Mouse (Mus musculus) G1E (cell line): ENCODE data around the gene Pbx4. TPM values are rescaled to one million over a fixed set of nuclear protein-coding genes. Genes with fewer than 3 reads are reported as not detected.

Experiments
- ATAC-seq: 2 replicates; pipeline ENCODE4 v1.8.0; 2016; ENCODE audit warnings: mild to moderate bottlenecking; ENCODE audit not compliant: insufficient number of reproducible peaks, poor library complexity, low FRiP score, severe bottlenecking; ENCODE audit errors: extremely low read depth
- DNase-seq: peaks from one replicate; pipeline ENCODE4 v3.0.0; 2012; ENCODE audit warnings: low spot score
- H3K27me3 ChIP-seq: 2 replicates; pipeline ENCODE4 v1.6.1; 2012; ENCODE audit warnings: mild to moderate bottlenecking, low read length, inconsistent platforms; ENCODE audit not compliant: insufficient read depth
- H3K36me3 ChIP-seq: replicated peaks from 2 replicates; pipeline ENCODE3; 2012; ENCODE audit warnings: mild to moderate bottlenecking, inconsistent platforms
- H3K4me1 ChIP-seq: 2 replicates; pipeline ENCODE4 v1.6.1; 2012; ENCODE audit warnings: low read depth, low read length, inconsistent platforms, mixed read lengths; ENCODE audit not compliant: insufficient read depth
- H3K4me3 ChIP-seq: 2 replicates; pipeline ENCODE4 v1.5.1; 2012; ENCODE audit warnings: low read depth, mild to moderate bottlenecking, inconsistent platforms, low read length, moderate library complexity, mixed read lengths
- H3K9me3 ChIP-seq: replicated peaks from 2 replicates; pipeline ENCODE4 v1.6.1; 2012; ENCODE audit warnings: inconsistent platforms
- CTCF ChIP-seq: IDR thresholded peaks from 2 replicates; pipeline ENCODE4 v1.5.1; 2012; ENCODE audit warnings: low read depth, low read length, inconsistent platforms, mixed read lengths
- GATA1 ChIP-seq: IDR thresholded peaks from 2 replicates; pipeline ENCODE4 v1.6.1; 2012; ENCODE audit warnings: borderline replicate concordance, low read length, inconsistent platforms, mixed read lengths
- GATA2 ChIP-seq: IDR thresholded peaks from 2 replicates; pipeline ENCODE4 v1.6.1; 2012; ENCODE audit warnings: low read depth, low read length, inconsistent platforms, borderline replicate concordance
- POLR2AphosphoS5 ChIP-seq: IDR thresholded peaks from 2 replicates; pipeline ENCODE4 v1.6.1; 2012; ENCODE audit warnings: low read depth, low read length, inconsistent platforms; ENCODE audit not compliant: insufficient replicate concordance
- TAL1 ChIP-seq: conservative IDR thresholded peaks from 2 replicates; pipeline ENCODE4 v1.6.1; 2012; ENCODE audit warnings: low read depth, low read length, inconsistent platforms, mixed read lengths
- polyA plus RNA-seq: library from polyadenylated mRNA; stranded (reverse); fragments of >175 nt; gene quantifications from 2 replicates; pipeline ENCODE4 v1.2.3, GENCODE M21; 2012
- total RNA-seq, 2 experiments: library from RNA; stranded (forward) in 1 of 2; stranded (reverse) in 1 of 2; fragments of 200-1000 nt in 1 of 2; fragments of >200 nt in 1 of 2; fragmentation: Nextera tagmentation in 1 of 2; gene quantifications; 2 replicates each; pipeline ENCODE4 v1.2.3; 2014 to 2017

Pbx4 gene
- total and polyA plus RNA-seq, 3 experiments = 2.0 to 4.4 (median 2.0) TPM

DNA sequence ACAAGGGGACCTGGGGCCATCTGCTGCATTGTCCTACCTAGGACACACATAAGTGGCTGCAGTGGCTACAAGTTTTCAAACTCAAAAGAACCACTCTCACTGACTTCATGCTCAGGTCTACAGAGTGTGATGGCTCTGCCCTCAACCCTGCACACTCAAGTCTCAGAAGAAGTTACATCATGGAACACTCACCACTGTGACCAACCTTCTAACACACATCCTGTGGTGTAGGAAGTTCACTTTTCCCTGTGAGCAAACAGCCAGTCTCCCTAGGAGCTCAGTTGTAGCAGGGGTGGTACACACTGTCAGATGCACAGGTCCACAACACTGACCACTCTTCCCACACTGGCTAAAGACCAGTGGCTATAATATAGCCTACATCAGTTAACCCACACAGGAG, 86.2 kb downstream of the Pbx4 start:
- H3K4me3 ChIP-seq = no peak overlapping the region
- TF ChIP-seq POLR2AphosphoS5 (no peak), GATA2 (no peak), GATA1 (no peak), CTCF (no peak), TAL1 (no peak)
- DNase-seq = no peak
- ATAC-seq = no peak
- H3K4me1 ChIP-seq = peaks cover 50% of the 10 kb centered on the region
- no peaks in the 10 kb centered on the region for H3K9me3 ChIP-seq
- H3K36me3 ChIP-seq = peaks cover 95% of the 10 kb centered on the region
- no peaks in the 10 kb centered on the region for H3K27me3 ChIP-seq

DNA sequence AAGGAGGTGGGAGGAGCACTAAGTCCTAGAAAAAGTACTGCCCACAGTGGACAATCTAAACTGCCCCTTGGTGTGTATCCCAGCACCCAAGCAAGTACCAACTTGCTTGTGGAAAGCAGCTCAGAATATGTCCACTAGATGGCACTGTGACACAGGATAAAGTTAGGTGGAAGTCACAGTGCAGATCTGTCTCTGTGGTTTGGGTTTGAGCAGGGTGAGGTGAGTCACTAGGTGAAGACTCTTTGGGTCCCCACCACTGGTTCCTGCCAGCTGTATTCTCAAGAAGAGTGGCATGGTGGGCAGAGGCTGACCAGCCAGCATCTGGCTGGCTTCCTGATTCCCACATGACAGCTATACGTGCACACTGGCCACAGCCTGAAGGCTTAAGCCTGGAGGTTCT, 86.7 kb downstream of the Pbx4 start:
- Histone ChIP-seq H3K4me1 (peaks cover 55% of the 10 kb centered on the region), H3K36me3 (peaks cover 95% of the 10 kb centered on the region), H3K4me3 (no peak overlapping the region), H3K9me3 (no peaks in the 10 kb centered on the region), H3K27me3 (no peaks in the 10 kb centered on the region)
- DNase-seq = peak; percentile 65
- ATAC-seq = peak; percentile 51
- TF ChIP-seq TAL1 (no peak), GATA2 (no peak), CTCF (peak; percentile 85), GATA1 (no peak), POLR2AphosphoS5 (no peak)

DNA sequence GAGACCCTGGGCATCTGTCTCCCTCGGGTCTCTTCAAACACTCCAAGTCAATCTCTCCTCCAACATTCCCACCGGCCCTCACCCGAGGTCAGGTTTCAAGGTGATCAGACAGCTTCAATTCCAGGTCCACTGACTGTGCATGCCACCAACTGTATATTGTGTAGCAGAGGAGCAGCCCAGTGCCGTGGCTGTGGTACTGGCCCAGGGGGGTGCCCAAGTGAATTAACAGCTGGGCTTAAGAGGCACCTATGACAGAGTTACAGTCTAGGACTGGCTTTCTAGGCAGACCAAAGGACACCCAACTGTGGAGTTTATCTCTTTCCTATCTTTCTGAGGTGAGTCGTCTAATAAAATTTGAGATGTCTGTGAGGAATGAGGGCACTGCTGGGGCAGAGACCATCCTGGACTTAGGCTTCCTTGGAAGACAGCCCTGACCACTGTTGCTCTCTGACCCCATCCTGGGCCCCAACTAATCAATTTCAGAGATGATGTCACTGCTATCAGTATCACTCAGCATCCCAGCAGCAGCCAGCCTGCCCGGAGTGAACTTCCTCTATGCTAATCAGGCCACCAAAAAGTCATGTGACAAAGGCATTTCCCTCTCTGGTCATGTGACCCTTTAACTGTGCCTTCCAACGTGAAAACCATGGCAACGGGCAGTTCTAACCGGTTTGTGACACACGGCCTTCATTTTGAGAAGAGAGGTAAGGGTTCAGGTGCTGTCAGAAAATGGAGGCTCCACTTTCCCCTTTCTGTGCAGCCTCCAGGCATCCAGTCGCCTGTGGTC, 87.8 kb downstream of the Pbx4 start:
- TF ChIP-seq TAL1 = no peak
- no peak for TF ChIP-seq CTCF
- TF ChIP-seq POLR2AphosphoS5 = no peak
- TF ChIP-seq GATA2 = no peak
- no peak for TF ChIP-seq GATA1
- Histone ChIP-seq H3K9me3 (no peaks in the 10 kb centered on the region), H3K36me3 (peaks cover 91% of the 10 kb centered on the region), H3K27me3 (no peaks in the 10 kb centered on the region), H3K4me1 (peaks cover 56% of the 10 kb centered on the region), H3K4me3 (peak overlapping the region; percentile 4; the same call in 1 of the 2 replicates)
- peak; percentile 74 for ATAC-seq
- DNase-seq = peak; percentile 83

DNA sequence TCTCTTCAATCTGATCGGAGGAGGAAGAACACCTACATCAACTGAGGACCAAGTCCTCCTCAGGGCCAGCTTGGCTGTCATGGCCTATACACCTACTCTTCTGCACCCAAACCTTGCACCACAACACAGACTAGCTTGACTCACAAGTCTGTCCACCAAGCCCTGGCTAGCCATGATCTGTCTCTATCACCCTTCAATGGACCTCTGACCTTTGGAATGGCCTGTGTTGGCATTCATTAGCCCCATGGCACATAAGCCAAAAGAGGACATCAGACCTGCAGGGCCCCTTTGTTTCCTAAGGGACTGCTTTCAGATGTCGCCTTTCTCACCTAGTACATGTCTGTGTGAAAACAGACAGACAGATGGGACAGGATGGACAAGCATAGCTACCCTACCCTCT, 88.8 kb downstream of the Pbx4 start:
- peaks cover 91% of the 10 kb centered on the region for H3K36me3 ChIP-seq
- H3K4me1 ChIP-seq = peaks cover 56% of the 10 kb centered on the region

More for the DNA sequence above, 88.8 kb downstream of the Pbx4 start:
- no peaks in the 10 kb centered on the region for H3K9me3 ChIP-seq
- DNase-seq (no peak), ATAC-seq (no peak)
- no peak for TF ChIP-seq GATA2
- TF ChIP-seq CTCF = no peak
- no peak for TF ChIP-seq TAL1
- no peak for TF ChIP-seq GATA1
- no peak for TF ChIP-seq POLR2AphosphoS5
- peak overlapping the region; percentile 1; the same call in 1 of the 2 replicates for H3K4me3 ChIP-seq
- no peaks in the 10 kb centered on the region for H3K27me3 ChIP-seq

Other genes starting within 250 kb of the Pbx4 start
- 52.1 and 63.8 TPM in 2 replicates for gene Zfp868, start 206.9 kb upstream of the Pbx4 start, total RNA-seq (2014; fragmentation: Nextera tagmentation)
- gene Zfp868, start 206.9 kb upstream of the Pbx4 start, total RNA-seq (2017) = 27.4 and 28.5 TPM in 2 replicates
- gene Zfp868, start 206.9 kb upstream of the Pbx4 start, polyA plus RNA-seq = 1.0 and 1.6 TPM in 2 replicates
- 0.29 and 0.53 TPM in 2 replicates for gene Zfp964, start 178.0 kb upstream of the Pbx4 start, total RNA-seq (2014; fragmentation: Nextera tagmentation)
- gene Zfp964, start 178.0 kb upstream of the Pbx4 start, total RNA-seq (2017) = 0.16 and 0.29 TPM in 2 replicates
- gene Zfp964, start 178.0 kb upstream of the Pbx4 start, polyA plus RNA-seq = not detected in 2 replicates
- gene Zfp869, start 121.8 kb upstream of the Pbx4 start, total RNA-seq (2014; fragmentation: Nextera tagmentation) = 34.8 and 41.2 TPM in 2 replicates
- 33.6 and 37.9 TPM in 2 replicates for gene Zfp869, start 121.8 kb upstream of the Pbx4 start, total RNA-seq (2017)
- gene Zfp869, start 121.8 kb upstream of the Pbx4 start, polyA plus RNA-seq = 1.3 and 1.4 TPM in 2 replicates
- gene Zfp963, start 82.5 kb upstream of the Pbx4 start, total RNA-seq (2014; fragmentation: Nextera tagmentation) = 13.4 and 16.4 TPM in 2 replicates
- gene Zfp963, start 82.5 kb upstream of the Pbx4 start, total RNA-seq (2017) = 6.7 and 7.5 TPM in 2 replicates
- 0.45 and 0.51 TPM in 2 replicates for gene Zfp963, start 82.5 kb upstream of the Pbx4 start, polyA plus RNA-seq
- gene Gm20422, start 57.6 kb upstream of the Pbx4 start, total RNA-seq (2014; fragmentation: Nextera tagmentation) = not detected in 2 replicates
- 0.38 TPM in 1 of 2 replicates, not detected in the other for gene Gm20422, start 57.6 kb upstream of the Pbx4 start, total RNA-seq (2017)
- gene Gm20422, start 57.6 kb upstream of the Pbx4 start, polyA plus RNA-seq = 0.99 and 1.4 TPM in 2 replicates
- gene Atp13a1, start 41.3 kb upstream of the Pbx4 start, total RNA-seq (2014; fragmentation: Nextera tagmentation) = 27.8 and 29.8 TPM in 2 replicates
- 17.8 and 23.8 TPM in 2 replicates for gene Atp13a1, start 41.3 kb upstream of the Pbx4 start, total RNA-seq (2017)
- gene Atp13a1, start 41.3 kb upstream of the Pbx4 start, polyA plus RNA-seq = 40.7 and 43.6 TPM in 2 replicates
- gene Zfp866, start 41.3 kb upstream of the Pbx4 start, total RNA-seq (2014; fragmentation: Nextera tagmentation) = 32.8 and 36.6 TPM in 2 replicates
- gene Zfp866, start 41.3 kb upstream of the Pbx4 start, total RNA-seq (2017) = 35.3 and 35.4 TPM in 2 replicates
- gene Zfp866, start 41.3 kb upstream of the Pbx4 start, polyA plus RNA-seq = 1.2 and 1.9 TPM in 2 replicates
- 60.0 and 61.2 TPM in 2 replicates for gene Gmip, start 23.8 kb upstream of the Pbx4 start, total RNA-seq (2014; fragmentation: Nextera tagmentation)
- gene Gmip, start 23.8 kb upstream of the Pbx4 start, total RNA-seq (2017) = 45.2 and 48.0 TPM in 2 replicates
- 53.2 and 85.2 TPM in 2 replicates for gene Gmip, start 23.8 kb upstream of the Pbx4 start, polyA plus RNA-seq
- 2.5 and 4.3 TPM in 2 replicates for gene Lpar2, start 10.1 kb upstream of the Pbx4 start, total RNA-seq (2014; fragmentation: Nextera tagmentation)
- 1.5 and 1.8 TPM in 2 replicates for gene Lpar2, start 10.1 kb upstream of the Pbx4 start, total RNA-seq (2017)
- 0.65 and 0.69 TPM in 2 replicates for gene Lpar2, start 10.1 kb upstream of the Pbx4 start, polyA plus RNA-seq
- gene Cilp2, start 55.2 kb downstream of the Pbx4 start, total RNA-seq (2014; fragmentation: Nextera tagmentation) = not detected in 2 replicates
- under 0.01 TPM in 1 of 2 replicates, not detected in the other for gene Cilp2, start 55.2 kb downstream of the Pbx4 start, total RNA-seq (2017)
- 0.01 and 0.03 TPM in 2 replicates for gene Cilp2, start 55.2 kb downstream of the Pbx4 start, polyA plus RNA-seq
- gene Tssk6, start 69.7 kb downstream of the Pbx4 start, total RNA-seq (2014; fragmentation: Nextera tagmentation) = not detected in 2 replicates
- 0.22 TPM in 1 of 2 replicates, not detected in the other for gene Tssk6, start 69.7 kb downstream of the Pbx4 start, total RNA-seq (2017)
- gene Tssk6, start 69.7 kb downstream of the Pbx4 start, polyA plus RNA-seq = 0.12 and 0.15 TPM in 2 replicates
- 64.6 and 85.0 TPM in 2 replicates for gene Ndufa13, start 70.1 kb downstream of the Pbx4 start, total RNA-seq (2014; fragmentation: Nextera tagmentation)
- gene Ndufa13, start 70.1 kb downstream of the Pbx4 start, total RNA-seq (2017) = 111 and 124 TPM in 2 replicates
- 119 and 158 TPM in 2 replicates for gene Ndufa13, start 70.1 kb downstream of the Pbx4 start, polyA plus RNA-seq
- gene Yjefn3, start 70.2 kb downstream of the Pbx4 start, total RNA-seq (2014; fragmentation: Nextera tagmentation) = 7.3 TPM in 1 of 2 replicates, not detected in the other
- 2.1 TPM in 2 replicates for gene Yjefn3, start 70.2 kb downstream of the Pbx4 start, total RNA-seq (2017)
- 1.8 and 2.3 TPM in 2 replicates for gene Yjefn3, start 70.2 kb downstream of the Pbx4 start, polyA plus RNA-seq
- 99.3 and 101 TPM in 2 replicates for gene Gatad2a, start 163.9 kb downstream of the Pbx4 start, total RNA-seq (2014; fragmentation: Nextera tagmentation)
- gene Gatad2a, start 163.9 kb downstream of the Pbx4 start, total RNA-seq (2017) = 44.4 and 52.2 TPM in 2 replicates
- gene Gatad2a, start 163.9 kb downstream of the Pbx4 start, polyA plus RNA-seq = 104 and 139 TPM in 2 replicates
- 49.6 and 53.2 TPM in 2 replicates for gene Mau2, start 210.2 kb downstream of the Pbx4 start, total RNA-seq (2014; fragmentation: Nextera tagmentation)
- 35.4 and 37.8 TPM in 2 replicates for gene Mau2, start 210.2 kb downstream of the Pbx4 start, total RNA-seq (2017)
- gene Mau2, start 210.2 kb downstream of the Pbx4 start, polyA plus RNA-seq = 29.6 and 34.2 TPM in 2 replicates
- 17.9 and 43.3 TPM in 2 replicates for gene Sugp1, start 210.3 kb downstream of the Pbx4 start, total RNA-seq (2014; fragmentation: Nextera tagmentation)
- gene Sugp1, start 210.3 kb downstream of the Pbx4 start, total RNA-seq (2017) = 33.1 and 36.0 TPM in 2 replicates
- 44.9 and 52.9 TPM in 2 replicates for gene Sugp1, start 210.3 kb downstream of the Pbx4 start, polyA plus RNA-seq
- not detected in 2 replicates for gene Tm6sf2, start 240.4 kb downstream of the Pbx4 start, total RNA-seq (2014; fragmentation: Nextera tagmentation)
- 0.38 and 1.1 TPM in 2 replicates for gene Tm6sf2, start 240.4 kb downstream of the Pbx4 start, total RNA-seq (2017)
- gene Tm6sf2, start 240.4 kb downstream of the Pbx4 start, polyA plus RNA-seq = 0.07 and 0.23 TPM in 2 replicates